Mouse (Mus musculus): ENCODE measurements around the gene Gpbp1. TPM values are rescaled to one million over a fixed set of nuclear protein-coding genes. Genes with fewer than 3 reads are reported as not detected.

Gpbp1 gene
- total and polyA plus RNA-seq, 3 experiments, result 58.2 to 648 (median 76.3) TPM

DNA sequence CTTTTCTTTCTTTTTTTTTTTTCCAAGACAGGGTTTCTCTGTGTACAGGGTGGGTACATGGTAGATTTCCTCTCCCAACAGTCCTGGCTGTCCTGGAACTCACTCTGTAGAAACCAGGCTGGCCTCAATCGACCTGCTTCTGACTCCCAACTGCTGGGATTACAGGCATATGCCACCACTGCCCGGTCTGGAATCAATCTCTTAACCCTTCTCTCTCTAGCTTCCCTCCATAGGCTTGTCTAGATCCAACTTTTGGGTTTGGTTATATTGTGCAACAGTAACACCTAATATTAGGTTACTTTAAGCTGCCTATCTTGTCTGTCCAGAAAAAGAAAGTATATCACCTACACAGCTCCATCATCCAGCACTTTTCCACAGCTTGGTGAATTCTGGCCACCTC, 33.1 kb downstream of the Gpbp1 start:
- H3K4me3 ChIP-seq (ENCODE audit: control insufficient read depth in 1 of 2, insufficient read depth in 1 of 2, low read depth in 2 of 2, low read length in 2 of 2), result no peak overlapping the region
- H3K4me1 ChIP-seq (ENCODE audit: control insufficient read depth in 1 of 2, insufficient read depth in 2 of 2, low read length in 2 of 2), result peaks cover 2 to 6% of the 10 kb centered on the region in 2 experiments; a peak in 2 of 4 replicates
- TF ChIP-seq GATA1 (IDR thresholded peaks at IDR 0.05; ENCODE audit: low read depth, low read length), result no peak
- no peak for TF ChIP-seq POLR2AphosphoS2 (IDR thresholded peaks at IDR 0.05; ENCODE audit: low read length)
- no peak for TF ChIP-seq HCFC1 (IDR thresholded peaks at IDR 0.05; ENCODE audit: low read depth, low read length)
- TF ChIP-seq MAZ (IDR thresholded peaks at IDR 0.05; ENCODE audit: low read depth, low read length), result no peak
- H3K79me2 ChIP-seq (ENCODE audit: control insufficient read depth, insufficient read depth, low read length, poor library complexity), result peaks cover 67% of the 10 kb centered on the region
- DNase-seq (ENCODE audit: low read depth, low spot score), result no peak
- H3K27me3 ChIP-seq (ENCODE audit: control insufficient read depth in 1 of 2, insufficient read depth in 2 of 2, low read length in 2 of 2), result no peaks in the 10 kb centered on the region
- H3K27ac ChIP-seq (ENCODE audit: control insufficient read depth, low read depth, low read length), result no peak overlapping the region
- peaks cover 9 to 25% of the 10 kb centered on the region in 2 experiments for H3K36me3 ChIP-seq (ENCODE audit: control insufficient read depth in 1 of 2, insufficient read depth in 2 of 2, low read length in 2 of 2)
- no peaks in the 10 kb centered on the region for H3K9me3 ChIP-seq (replicated peaks; ENCODE audit: insufficient read depth, low read length)
- H3K9ac ChIP-seq (ENCODE audit: control insufficient read depth, low read depth, low read length, poor library complexity, severe bottlenecking), result no peak overlapping the region

GRCm38 (mm10) chr13:111444325-111444724, 45.6 kb downstream of the Gpbp1 start:
- Histone ChIP-seq H3K9ac (ENCODE audit: control insufficient read depth, low read depth, low read length, poor library complexity, severe bottlenecking) (no peak overlapping the region), H3K4me3 (ENCODE audit: control insufficient read depth in 1 of 2, insufficient read depth in 1 of 2, low read depth in 2 of 2, low read length in 2 of 2) (no peak overlapping the region), H3K79me2 (ENCODE audit: control insufficient read depth, insufficient read depth, low read length, poor library complexity) (peaks cover 5% of the 10 kb centered on the region), H3K9me3 (replicated peaks; ENCODE audit: insufficient read depth, low read length) (no peaks in the 10 kb centered on the region), H3K27me3 (ENCODE audit: control insufficient read depth in 1 of 2, insufficient read depth in 2 of 2, low read length in 2 of 2) (no peaks in the 10 kb centered on the region), H3K4me1 (ENCODE audit: control insufficient read depth in 1 of 2, insufficient read depth in 2 of 2, low read length in 2 of 2) (no peaks in the 10 kb centered on the region), H3K27ac (ENCODE audit: control insufficient read depth, low read depth, low read length) (no peak overlapping the region), H3K36me3 (ENCODE audit: control insufficient read depth in 1 of 2, insufficient read depth in 2 of 2, low read length in 2 of 2) (peaks cover 4 to 36% of the 10 kb centered on the region in 2 experiments)
- TF ChIP-seq MAFK (IDR thresholded peaks at IDR 0.05; ENCODE audit: borderline replicate concordance, low read depth, low read length) (no peak), TAL1 (IDR thresholded peaks at IDR 0.05; ENCODE audit: low read length) (no peak), MAX (IDR thresholded peaks at IDR 0.05; ENCODE audit: low read length) (no peak)
- no peak for DNase-seq (ENCODE audit: low read depth, low spot score)

- Histone ChIP-seq H3K36me3 (ENCODE audit: control insufficient read depth in 1 of 2, insufficient read depth in 2 of 2, low read length in 2 of 2) (peaks cover 10 to 55% of the 10 kb centered on the region in 2 experiments), H3K4me3 (ENCODE audit: control insufficient read depth in 1 of 2, insufficient read depth in 1 of 2, low read depth in 2 of 2, low read length in 2 of 2) (no peak overlapping the region), H3K4me1 (ENCODE audit: control insufficient read depth in 1 of 2, insufficient read depth in 2 of 2, low read length in 2 of 2) (peaks cover 0 to 8% of the 10 kb centered on the region in 2 experiments; a peak in 2 of 4 replicates), H3K27me3 (ENCODE audit: control insufficient read depth in 1 of 2, insufficient read depth in 2 of 2, low read length in 2 of 2) (no peaks in the 10 kb centered on the region), H3K79me2 (ENCODE audit: control insufficient read depth, insufficient read depth, low read length, poor library complexity) (no peaks in the 10 kb centered on the region; the same call in 1 of the 2 replicates), H3K9ac (ENCODE audit: control insufficient read depth, low read depth, low read length, poor library complexity, severe bottlenecking) (no peak overlapping the region), H3K27ac (ENCODE audit: control insufficient read depth, low read depth, low read length) (no peak overlapping the region), H3K9me3 (replicated peaks; ENCODE audit: insufficient read depth, low read length) (no peaks in the 10 kb centered on the region)
- TF ChIP-seq SIN3A (IDR thresholded peaks at IDR 0.05; ENCODE audit: low read length) (no peak), SMC3 (IDR thresholded peaks at IDR 0.05; ENCODE audit: low read depth, low read length) (no peak), BHLHE40 (IDR thresholded peaks at IDR 0.05; ENCODE audit: borderline replicate concordance, low read depth, low read length) (no peak), USF1 (IDR thresholded peaks at IDR 0.05; ENCODE audit: low read depth, low read length) (no peak), KAT2A (conservative IDR thresholded peaks at IDR 0.05; ENCODE audit: low read depth, low read length) (no peak), ELF1 (IDR thresholded peaks at IDR 0.05; ENCODE audit: low read depth, low read length) (no peak), ZNF384 (IDR thresholded peaks at IDR 0.05; ENCODE audit: low read depth, low read length) (no peak), MEF2A (IDR thresholded peaks at IDR 0.05; ENCODE audit: extremely low read depth, insufficient replicate concordance, low read depth, low read length, poor library complexity, severe bottlenecking) (no peak), MYB (IDR thresholded peaks at IDR 0.05; ENCODE audit: low read depth, low read length) (no peak)
- no peak for DNase-seq (ENCODE audit: low read depth, low spot score)
These were observed 58.7 kb downstream of the Gpbp1 start for GRCm38 (mm10) chr13:111431174-111431573.
